In the genomic region with DNA sequence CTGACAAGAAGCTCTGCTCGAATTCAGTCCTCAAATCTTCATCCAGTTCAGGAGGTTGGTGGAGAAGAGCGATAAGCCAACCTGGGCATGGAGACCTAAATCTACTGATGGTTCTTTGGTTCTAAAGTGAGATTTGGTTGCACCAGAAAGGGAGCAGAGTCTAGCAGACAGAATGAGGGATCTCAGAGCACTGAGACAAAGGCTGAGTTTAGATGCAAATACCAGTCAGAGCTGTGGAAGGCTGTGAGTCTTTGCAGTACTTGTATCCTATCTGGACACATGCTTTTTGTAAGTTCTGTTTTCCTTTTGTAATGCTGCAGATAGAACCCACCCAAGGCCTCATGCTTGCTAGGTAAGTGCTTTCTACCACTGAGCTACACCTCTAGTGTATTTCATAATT, we compare ENCODE assay signal across 10 mouse cellular contexts. TPM values are rescaled to one million over a fixed set of nuclear protein-coding genes. Genes with fewer than 3 reads are reported as not detected.
DNase-seq lines count a peak whose midpoint lies in the region; ATAC-seq lines count a peak whose summit lies in the region.
"Had no signal": no experiment of that assay in that cellular context is flagged by ENCODE, and none has a peak within 500 bp of the region (broad histone marks: within the 10 kb centered on the region; RNA-seq: fewer than 3 reads in every experiment).

No protein-coding gene starts in this region.

- 43% methylated on average over 2 of the region's 2 CpGs for WGBS in kidney, embryonic 15.5 days
- WGBS in embryonic facial prominence, embryonic 13.5 days = 25% methylated on average over 2 of the region's 2 CpGs
- WGBS in hindbrain, embryonic 13.5 days = 7% methylated on average over 2 of the region's 2 CpGs
- 11% methylated on average over 2 of the region's 2 CpGs for WGBS in midbrain, embryonic 15.5 days

- DNase-seq in kidney, adult 11 months = no peak
- DNase-seq in cerebellum, postnatal 25 days = no peak
- DNase-seq in retina, postnatal 1 day = no peak
- no peak for DNase-seq in layer of hippocampus, postnatal 36 days
- DNase-seq: thymus, adult 2 months had no signal

- H3K27ac ChIP-seq in kidney, embryonic 15.5 days = no peak overlapping the region
- H3K27ac ChIP-seq in embryonic facial prominence, embryonic 13.5 days = peak overlapping the region; percentile 72
- H3K27ac ChIP-seq in hindbrain, embryonic 13.5 days = peak overlapping the region; percentile 98
- peak overlapping the region; percentile 92 for H3K27ac ChIP-seq in midbrain, embryonic 15.5 days
- H3K27ac ChIP-seq: liver, embryonic 15.5 days had no signal

- H3K9me3 ChIP-seq in kidney, embryonic 15.5 days (replicated peaks) = no peaks in the 10 kb centered on the region
- no peaks in the 10 kb centered on the region for H3K9me3 ChIP-seq in embryonic facial prominence, embryonic 13.5 days
- H3K9me3 ChIP-seq in hindbrain, embryonic 13.5 days = no peaks in the 10 kb centered on the region
- H3K9me3 ChIP-seq in midbrain, embryonic 15.5 days = no peaks in the 10 kb centered on the region
- H3K9me3 ChIP-seq: liver, embryonic 15.5 days had no signal

- ATAC-seq in kidney, embryonic 15.5 days (replicated peaks; ENCODE audit: low FRiP score) = no peak
- no peak for ATAC-seq in embryonic facial prominence, embryonic 13.5 days (ENCODE audit: insufficient number of reproducible peaks, insufficient read depth, low FRiP score, low TSS enrichment, low read depth)
- ATAC-seq in hindbrain, embryonic 13.5 days (ENCODE audit: low FRiP score) = peak; percentile 54
- ATAC-seq in midbrain, embryonic 15.5 days (replicated peaks) = peak; percentile 59

- H3K4me3 ChIP-seq in kidney, embryonic 15.5 days (replicated peaks) = no peak overlapping the region
- peak overlapping the region; percentile 23; the same call in 1 of the 2 replicates for H3K4me3 ChIP-seq in embryonic facial prominence, embryonic 13.5 days
- H3K4me3 ChIP-seq in hindbrain, embryonic 13.5 days = peak overlapping the region; percentile 38
- H3K4me3 ChIP-seq in midbrain, embryonic 15.5 days = peak overlapping the region; percentile 29
- H3K4me3 ChIP-seq: liver, embryonic 15.5 days had no signal

- H3K9ac ChIP-seq in kidney, embryonic 15.5 days = no peak overlapping the region
- H3K9ac ChIP-seq in embryonic facial prominence, embryonic 13.5 days = no peak overlapping the region
- peak overlapping the region; percentile 71 for H3K9ac ChIP-seq in hindbrain, embryonic 13.5 days
- H3K9ac ChIP-seq in midbrain, embryonic 15.5 days = peak overlapping the region; percentile 33
- H3K9ac ChIP-seq: liver, embryonic 15.5 days had no signal

- H3K4me1 ChIP-seq in kidney, embryonic 15.5 days = peaks cover 7% of the 10 kb centered on the region; the same call in 1 of the 2 replicates
- peaks cover 14% of the 10 kb centered on the region for H3K4me1 ChIP-seq in embryonic facial prominence, embryonic 13.5 days
- peaks cover 30% of the 10 kb centered on the region for H3K4me1 ChIP-seq in hindbrain, embryonic 13.5 days (replicated peaks)
- H3K4me1 ChIP-seq in midbrain, embryonic 15.5 days = peaks cover 20% of the 10 kb centered on the region
- H3K4me1 ChIP-seq: liver, embryonic 15.5 days had no signal

- H3K36me3 ChIP-seq in kidney, embryonic 15.5 days = no peaks in the 10 kb centered on the region
- H3K36me3 ChIP-seq in embryonic facial prominence, embryonic 13.5 days = no peaks in the 10 kb centered on the region
- H3K36me3 ChIP-seq in hindbrain, embryonic 13.5 days = no peaks in the 10 kb centered on the region
- no peaks in the 10 kb centered on the region for H3K36me3 ChIP-seq in midbrain, embryonic 15.5 days (replicated peaks)
- H3K36me3 ChIP-seq: liver, embryonic 15.5 days had no signal

- peak overlapping the region; percentile 8; the same call in 1 of the 2 replicates for H3K4me2 ChIP-seq in kidney, embryonic 15.5 days
- H3K4me2 ChIP-seq in embryonic facial prominence, embryonic 13.5 days = peak overlapping the region; percentile 52
- peak overlapping the region; percentile 61 for H3K4me2 ChIP-seq in hindbrain, embryonic 13.5 days
- H3K4me2 ChIP-seq in midbrain, embryonic 15.5 days = peak overlapping the region; percentile 50
- H3K4me2 ChIP-seq: liver, embryonic 15.5 days had no signal

- no peaks in the 10 kb centered on the region for H3K27me3 ChIP-seq in kidney, embryonic 15.5 days
- no peaks in the 10 kb centered on the region for H3K27me3 ChIP-seq in embryonic facial prominence, embryonic 13.5 days
- H3K27me3 ChIP-seq in hindbrain, embryonic 13.5 days = no peaks in the 10 kb centered on the region
- no peaks in the 10 kb centered on the region for H3K27me3 ChIP-seq in midbrain, embryonic 15.5 days (replicated peaks)
- H3K27me3 ChIP-seq: liver, embryonic 15.5 days had no signal

RNA-seq across cellular contexts. Expression of gene Fez1, which starts 0.4 kb away (rescaled TPM):
- 5.1 and 7.2 TPM in 2 replicates for polyA plus RNA-seq in kidney, embryonic 15.5 days (2015; fragmentation: Nextera tagmentation; extraction: Ambion mirVana)
- 80.5 and 80.9 TPM in 2 replicates for polyA plus RNA-seq in embryonic facial prominence, embryonic 13.5 days (2015; fragmentation: Nextera tagmentation; extraction: Ambion mirVana)
- polyA plus RNA-seq in hindbrain, embryonic 13.5 days (2015; fragmentation: Nextera tagmentation; extraction: Ambion mirVana) = 612 and 624 TPM in 2 replicates
- 586 and 588 TPM in 2 replicates for polyA plus RNA-seq in midbrain, embryonic 15.5 days (2015; fragmentation: Nextera tagmentation; extraction: Ambion mirVana)
- total RNA-seq in layer of hippocampus, postnatal 36 days (2021) = 100 to 1,000 TPM; 287 to 299 TPM

RNA-seq across cellular contexts. Expression of gene Ei24, which starts 24.8 kb away (rescaled TPM):
- polyA plus RNA-seq in kidney, embryonic 15.5 days (2015; fragmentation: Nextera tagmentation; extraction: Ambion mirVana) = 114 and 116 TPM in 2 replicates
- polyA plus RNA-seq in embryonic facial prominence, embryonic 13.5 days (2015; fragmentation: Nextera tagmentation; extraction: Ambion mirVana) = 119 TPM in 2 replicates
- 113 and 122 TPM in 2 replicates for polyA plus RNA-seq in hindbrain, embryonic 13.5 days (2015; fragmentation: Nextera tagmentation; extraction: Ambion mirVana)
- polyA plus RNA-seq in midbrain, embryonic 15.5 days (2015; fragmentation: Nextera tagmentation; extraction: Ambion mirVana) = 113 and 115 TPM in 2 replicates
- total RNA-seq in layer of hippocampus, postnatal 36 days (2021) = 100 to 1,000 TPM in 1 of 2 experiments, 10 to 100 TPM in 1; 90.0 to 100 TPM

RNA-seq across cellular contexts. Expression of gene Stt3a, which starts 54.5 kb away (rescaled TPM):
- 288 and 309 TPM in 2 replicates for polyA plus RNA-seq in kidney, embryonic 15.5 days (2015; fragmentation: Nextera tagmentation; extraction: Ambion mirVana)
- 239 and 241 TPM in 2 replicates for polyA plus RNA-seq in embryonic facial prominence, embryonic 13.5 days (2015; fragmentation: Nextera tagmentation; extraction: Ambion mirVana)
- polyA plus RNA-seq in hindbrain, embryonic 13.5 days (2015; fragmentation: Nextera tagmentation; extraction: Ambion mirVana) = 109 and 110 TPM in 2 replicates
- polyA plus RNA-seq in midbrain, embryonic 15.5 days (2015; fragmentation: Nextera tagmentation; extraction: Ambion mirVana) = 86.6 and 93.4 TPM in 2 replicates
- total RNA-seq in layer of hippocampus, postnatal 36 days (2021) = 10 to 100 TPM; 73.0 to 81.6 TPM

Comparison
In these comparisons a context has a peak if more than half of its experiments do, and no peak if none do; other contexts are left out.
1. ATAC-seq: peak in hindbrain, embryonic 13.5 days (single experiment) and midbrain, embryonic 15.5 days (single experiment); none in kidney, embryonic 15.5 days (single experiment) and embryonic facial prominence, embryonic 13.5 days (single experiment).
2. H3K4me2 ChIP-seq: peak in every context shown above with its lines; median percentile 61 in hindbrain, embryonic 13.5 days; 52 in embryonic facial prominence, embryonic 13.5 days; 50 in midbrain, embryonic 15.5 days; 8 in kidney, embryonic 15.5 days.
3. H3K9ac ChIP-seq: peak in hindbrain, embryonic 13.5 days (single experiment) and midbrain, embryonic 15.5 days (single experiment); none in kidney, embryonic 15.5 days (single experiment) and embryonic facial prominence, embryonic 13.5 days (single experiment).